Mouse (Mus musculus) kidney, adult 11 months (tissue): ENCODE measurements around the gene Klhdc10.

ENCODE experiments used
- DNase-seq: peaks from one replicate; pipeline ENCODE4 v3.0.0; 2022

Gene Klhdc10

GRCm38 (mm10) chr6:30403465-30403864, 1.8 kb downstream of the Klhdc10 start:
- DNase-seq: peak; percentile 76

DNA sequence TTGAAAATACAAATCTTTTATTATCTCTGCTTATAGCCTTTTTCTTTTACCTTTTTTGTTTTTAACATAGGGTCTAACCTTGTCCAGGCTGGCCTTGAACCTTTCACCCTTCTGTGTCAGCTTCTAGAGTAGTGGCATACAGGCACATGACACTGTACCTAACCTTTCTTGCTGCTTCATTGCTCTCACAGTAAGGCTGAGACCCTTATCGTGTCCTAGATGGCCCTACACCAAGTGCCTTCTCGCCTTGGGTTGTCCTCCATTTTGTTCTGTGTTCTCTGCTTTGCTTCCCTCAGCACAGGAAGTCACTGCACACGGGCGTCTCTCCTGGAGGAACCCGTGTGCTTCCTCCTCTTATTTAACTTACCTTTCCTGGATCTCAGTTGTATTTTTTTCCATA, 3.0 kb downstream of the Klhdc10 start:
- no peak for DNase-seq

- DNase-seq: no peak
Observed at GRCm38 (mm10) chr6:30408276-30408675, 6.6 kb downstream of the Klhdc10 start.

DNA sequence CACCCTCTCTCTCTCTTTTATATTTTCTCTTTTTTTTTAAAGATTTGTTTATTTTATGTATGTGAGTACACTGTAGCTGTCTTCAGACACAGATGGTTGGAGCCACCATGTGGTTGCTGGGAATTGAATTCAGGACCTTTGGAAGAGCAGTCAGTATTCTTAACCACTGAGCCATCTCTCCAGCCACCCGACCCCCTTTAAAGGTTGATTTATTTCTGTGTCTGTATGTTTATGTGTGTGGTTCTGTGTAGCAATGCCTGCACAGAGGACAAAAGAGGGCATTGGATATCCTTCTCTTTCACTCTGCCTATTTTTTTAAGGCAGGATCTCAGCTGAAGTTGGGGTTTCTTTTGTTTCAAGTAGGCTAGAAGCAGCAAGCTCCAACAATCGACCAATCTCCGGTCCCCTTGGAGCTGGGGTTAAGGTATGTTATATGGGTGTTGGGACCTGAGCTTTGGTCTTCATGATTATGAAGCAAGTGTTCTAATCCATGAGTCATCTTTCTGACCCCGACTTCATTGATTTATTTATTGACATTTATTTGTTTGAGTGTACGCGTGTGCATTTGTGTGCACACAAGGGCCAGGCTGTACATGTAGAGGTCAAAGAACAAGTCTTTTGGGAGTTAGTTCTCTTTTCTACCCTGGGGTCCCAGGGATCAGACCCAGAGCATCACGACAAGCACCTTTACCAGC, 7.9 kb downstream of the Klhdc10 start:
- no peak for DNase-seq

GRCm38 (mm10) chr6:30411311-30411710, 9.6 kb downstream of the Klhdc10 start:
- no peak for DNase-seq

GRCm38 (mm10) chr6:30416126-30416525, 14.5 kb downstream of the Klhdc10 start:
- no peak for DNase-seq

- DNase-seq: no peak
Observed at GRCm38 (mm10) chr6:30416801-30417200, 15.1 kb downstream of the Klhdc10 start.

- DNase-seq: no peak
Observed at GRCm38 (mm10) chr6:30432461-30433192, 31.0 kb downstream of the Klhdc10 start.

GRCm38 (mm10) chr6:30436476-30436875, 34.8 kb downstream of the Klhdc10 start:
- DNase-seq: no peak

DNA sequence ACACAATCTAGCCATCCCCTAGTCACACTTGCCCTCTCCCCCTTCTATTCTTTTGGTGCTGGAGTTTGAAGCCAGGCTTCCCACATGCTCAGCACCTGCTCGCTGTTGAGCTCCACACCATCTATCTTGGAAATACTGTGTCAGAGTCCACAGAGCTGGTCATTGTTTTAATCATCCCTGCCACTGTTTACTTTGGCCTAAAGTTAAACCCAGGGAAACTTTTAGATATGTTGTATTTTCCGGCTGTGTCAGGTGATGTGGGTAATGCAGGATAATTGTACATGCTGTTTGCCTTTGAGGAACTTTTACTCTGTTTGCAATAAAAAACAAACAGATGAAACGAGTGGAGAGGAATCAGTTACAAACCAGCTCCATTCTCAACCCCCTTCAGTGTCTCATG, 35.4 kb downstream of the Klhdc10 start:
- DNase-seq: no peak

- DNase-seq: no peak
Observed at GRCm38 (mm10) chr6:30439576-30439975, 37.9 kb downstream of the Klhdc10 start.

DNA sequence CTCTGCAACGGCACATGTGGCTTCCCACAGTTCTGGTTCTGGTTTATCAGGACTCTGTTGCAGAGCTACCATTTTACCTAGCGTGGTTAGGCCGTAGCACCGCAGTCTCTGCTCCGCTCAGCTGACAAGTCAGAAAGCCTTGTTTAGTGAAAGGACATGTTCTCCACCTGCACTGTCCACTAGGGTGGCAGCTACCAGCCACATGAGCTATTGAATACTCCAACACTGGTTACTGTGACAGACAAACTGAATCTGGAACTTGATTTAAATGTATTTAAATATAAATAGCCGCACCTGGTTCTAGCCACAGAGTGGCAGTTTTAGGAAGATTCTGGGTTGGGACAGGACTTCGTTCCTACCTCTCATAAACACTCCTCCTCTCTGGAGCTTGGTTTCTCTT, 55.3 kb downstream of the Klhdc10 start:
- DNase-seq: no peak

GRCm38 (mm10) chr6:30458626-30459025, 57.0 kb downstream of the Klhdc10 start:
- no peak for DNase-seq

DNA sequence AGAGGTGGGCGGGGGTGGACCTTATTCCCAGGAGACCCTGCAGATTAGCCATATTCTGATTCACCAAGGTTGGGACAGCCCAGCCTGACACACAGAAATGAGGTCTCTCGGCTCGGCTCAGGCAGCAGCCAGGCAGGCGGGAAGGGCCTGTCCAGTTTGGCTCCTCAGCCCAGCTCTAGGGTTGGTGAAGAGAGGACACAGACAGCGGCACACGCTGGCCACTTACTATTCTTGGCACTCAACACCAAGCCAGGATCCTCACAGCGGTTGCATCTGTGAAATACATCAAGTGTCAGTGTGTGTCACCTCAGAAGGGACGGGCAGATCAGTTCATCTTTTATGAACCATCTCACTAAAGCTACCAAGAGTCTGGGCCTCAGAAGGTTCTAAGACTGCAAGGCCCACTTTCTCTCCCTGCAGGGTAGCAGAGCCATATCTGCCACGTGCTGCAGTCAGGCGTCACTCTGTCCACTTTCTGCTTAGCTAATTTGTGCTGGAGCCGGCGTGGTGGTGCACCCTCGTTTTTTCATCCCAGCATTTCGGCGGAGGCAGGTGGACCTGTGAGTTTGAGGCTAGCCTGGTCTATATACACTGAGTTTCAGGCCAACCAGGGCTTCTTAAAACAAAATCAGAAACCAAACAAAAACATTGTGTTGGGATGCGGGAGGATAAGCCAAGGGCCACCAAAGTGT, 57.5 kb downstream of the Klhdc10 start:
- no peak for DNase-seq

- peak; percentile 47 for DNase-seq
Observed at GRCm38 (mm10) chr6:30459811-30460749, 58.4 kb downstream of the Klhdc10 start.

DNA sequence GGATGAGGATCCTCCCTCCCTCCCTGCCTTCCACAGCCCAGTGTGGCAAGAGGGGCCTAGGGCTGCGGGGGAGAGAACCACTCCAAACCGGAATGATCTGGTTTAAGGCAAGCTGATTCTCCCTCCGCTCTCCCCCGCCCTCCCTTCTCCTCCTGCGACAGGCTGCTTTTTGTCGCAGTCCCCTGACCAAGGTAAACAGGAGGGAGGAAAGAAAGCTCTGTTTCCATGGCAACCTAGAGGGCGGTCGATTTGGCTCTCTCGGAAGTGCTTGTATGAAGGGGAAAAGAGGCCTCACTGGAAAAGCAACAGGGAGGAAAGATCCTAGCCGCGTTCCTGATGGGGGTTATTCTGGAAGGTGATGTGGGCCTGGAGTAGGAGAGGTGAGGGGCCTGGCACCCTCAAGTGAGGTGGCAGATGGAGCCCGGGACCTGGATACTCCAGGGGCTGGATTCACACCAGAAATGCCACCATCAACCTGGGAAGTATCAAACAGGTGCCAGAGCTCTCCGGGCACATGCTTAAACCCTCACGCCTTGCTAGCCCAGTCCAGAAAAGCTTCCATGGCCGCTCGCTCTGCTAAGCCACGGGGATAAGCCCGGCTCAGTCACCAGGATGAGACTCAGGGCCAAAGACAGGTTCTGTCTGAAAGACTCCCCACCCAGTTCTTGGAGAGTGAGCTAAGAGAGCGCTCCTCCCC, 59.2 kb downstream of the Klhdc10 start:
- peak; percentile 48 for DNase-seq

DNA sequence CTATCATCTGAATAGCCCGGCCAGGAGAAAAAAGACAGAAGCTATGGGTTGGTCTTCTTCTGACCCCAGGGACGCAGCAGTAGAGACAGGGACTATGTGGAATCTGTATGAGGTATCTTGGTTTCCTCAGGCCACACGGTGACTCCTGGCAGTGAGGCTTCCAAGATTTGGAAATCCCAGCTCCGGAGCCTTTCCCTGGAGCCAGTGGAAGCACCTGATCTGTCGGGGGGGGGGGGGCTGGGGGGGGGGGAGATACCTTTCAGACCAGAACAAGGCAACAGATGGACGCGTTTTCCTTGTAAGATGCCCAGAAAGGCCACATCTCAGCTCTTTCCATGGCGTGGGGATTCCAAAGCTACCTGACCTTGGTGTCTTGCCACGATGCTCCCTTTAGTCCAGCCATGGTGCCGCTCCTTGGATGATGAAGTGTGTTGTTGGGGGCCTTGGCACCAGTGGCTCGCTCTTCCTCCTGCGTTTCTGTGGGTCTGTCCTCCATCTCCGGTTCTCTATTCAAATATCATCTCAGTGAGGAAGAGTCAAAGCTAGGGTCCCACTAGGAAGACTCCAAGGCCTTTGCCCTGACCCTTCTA, 60.2 kb downstream of the Klhdc10 start:
- DNase-seq: no peak

GRCm38 (mm10) chr6:30462822-30463221, 61.2 kb downstream of the Klhdc10 start:
- DNase-seq: no peak

- no peak for DNase-seq
Observed at GRCm38 (mm10) chr6:30465586-30465985, 63.9 kb downstream of the Klhdc10 start.

DNA sequence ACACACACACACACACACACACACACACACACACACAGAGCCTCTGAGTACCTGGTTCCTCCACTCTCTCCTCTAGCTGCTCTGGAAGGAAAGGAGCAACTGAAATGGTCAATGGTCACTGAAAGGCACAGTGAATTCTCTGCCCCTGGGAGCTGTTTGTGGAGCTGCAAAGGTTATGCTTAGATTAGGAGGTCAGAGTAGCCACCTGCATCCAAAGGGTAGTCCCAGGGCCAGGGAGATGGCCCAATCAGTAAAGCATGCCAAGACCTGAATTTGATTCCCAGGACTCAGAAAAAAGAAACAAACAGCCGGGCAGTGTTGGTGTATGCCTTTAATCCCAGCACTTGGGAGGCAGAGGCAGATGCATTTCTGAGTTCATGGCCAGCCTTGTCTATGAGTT, 66.4 kb downstream of the Klhdc10 start:
- DNase-seq: no peak

DNA sequence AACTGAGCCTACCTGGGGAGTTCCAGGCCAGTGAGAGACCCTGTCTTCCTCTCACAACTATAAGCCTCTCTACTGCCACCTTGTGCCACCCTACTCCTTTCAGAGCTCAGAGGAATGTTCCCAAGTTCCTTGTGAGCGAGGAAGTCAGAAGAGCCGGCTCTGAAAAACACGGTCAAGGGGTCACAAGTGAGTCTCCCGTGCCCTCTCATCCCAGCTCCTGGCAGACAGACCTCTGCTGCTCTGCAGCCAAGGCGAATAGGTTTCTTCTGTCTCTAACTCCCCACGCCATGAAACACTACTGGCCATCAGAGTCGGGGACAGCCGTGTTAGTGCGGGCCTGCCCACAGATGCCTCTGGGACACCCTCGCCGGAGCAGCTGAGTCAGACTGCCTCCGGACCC, 67.0 kb downstream of the Klhdc10 start:
- DNase-seq: peak; percentile 45

GRCm38 (mm10) chr6:30469370-30469769, 67.7 kb downstream of the Klhdc10 start:
- no peak for DNase-seq
